Mouse (Mus musculus) myocyte (in vitro differentiated cells): ENCODE data around the gene Osbpl3. TPM values are rescaled to one million over a fixed set of nuclear protein-coding genes. Genes with fewer than 3 reads are reported as not detected.

Source experiments
- H3K27me3 ChIP-seq: one replicate; pipeline ENCODE4 v1.6.1; 2011; ENCODE audit not compliant: control insufficient read depth, insufficient read depth, insufficient read length
- H3K36me3 ChIP-seq: one replicate; pipeline ENCODE4 v1.6.1; 2011; ENCODE audit not compliant: control insufficient read depth, insufficient read depth
- H3K4me2 ChIP-seq: one replicate; pipeline ENCODE4 v1.6.1; 2011; ENCODE audit warnings: low read depth, control low read depth
- H3K4me3 ChIP-seq: one replicate; pipeline ENCODE4 v1.5.1; 2011; ENCODE audit warnings: mild to moderate bottlenecking, control low read depth, moderate library complexity
- H3K79me2 ChIP-seq: one replicate; pipeline ENCODE4 v1.6.1; 2011; ENCODE audit not compliant: control insufficient read depth, insufficient read depth
- H3ac ChIP-seq: one replicate; pipeline ENCODE4 v1.6.1; 2011; ENCODE audit not compliant: control insufficient read depth, insufficient read length
- CEBPB ChIP-seq: IDR thresholded peaks from 2 replicates; pipeline ENCODE4 v1.6.1; 2011; ENCODE audit warnings: mild to moderate bottlenecking, moderate library complexity; ENCODE audit not compliant: poor library complexity, insufficient read depth, severe bottlenecking
- E2F4 ChIP-seq: IDR thresholded peaks from one replicate; pipeline ENCODE4 v1.6.1; 2011; ENCODE audit warnings: mild to moderate bottlenecking, control low read depth, moderate library complexity; ENCODE audit not compliant: insufficient read depth
- MAX ChIP-seq: IDR thresholded peaks from one replicate; pipeline ENCODE4 v1.6.1; 2011; ENCODE audit warnings: low read depth, mild to moderate bottlenecking, control low read depth
- MYOD1 ChIP-seq, 3 experiments: IDR thresholded peaks; one replicate each; pipeline ENCODE4 v1.6.1; 2011; ENCODE audit warnings: control low read depth in 2 of 3, low read depth in 2 of 3, mild to moderate bottlenecking in 2 of 3, moderate library complexity in 1 of 3; ENCODE audit not compliant: insufficient read length in 2 of 3, control insufficient read depth in 1 of 3
- MYOG ChIP-seq, 3 experiments: IDR thresholded peaks; one replicate each; pipeline ENCODE4 v1.6.1; 2011; ENCODE audit warnings: control low read depth in 2 of 3, low read depth in 2 of 3, mild to moderate bottlenecking in 2 of 3; ENCODE audit not compliant: insufficient read length in 2 of 3, control insufficient read depth in 1 of 3, insufficient read depth in 1 of 3
- POLR2A ChIP-seq: IDR thresholded peaks from one replicate; pipeline ENCODE4 v1.6.1; 2011; ENCODE audit warnings: low read depth, mild to moderate bottlenecking, control low read depth, moderate library complexity; ENCODE audit not compliant: insufficient read length
- POLR2AphosphoS2 ChIP-seq: IDR thresholded peaks from one replicate; pipeline ENCODE4 v1.6.1; 2011; ENCODE audit warnings: low read depth, control low read depth; ENCODE audit not compliant: insufficient read length
- REST ChIP-seq: IDR thresholded peaks from one replicate; pipeline ENCODE4 v1.6.1; 2011; ENCODE audit warnings: mild to moderate bottlenecking, control low read depth, moderate library complexity; ENCODE audit not compliant: insufficient read depth, insufficient read length
- SRF ChIP-seq: IDR thresholded peaks from one replicate; pipeline ENCODE4 v1.6.1; 2011; ENCODE audit warnings: low read depth; ENCODE audit not compliant: control insufficient read depth, insufficient read length
- TCF12 ChIP-seq: IDR thresholded peaks from one replicate; pipeline ENCODE4 v1.6.1; 2011; ENCODE audit warnings: mild to moderate bottlenecking, control low read depth; ENCODE audit not compliant: poor library complexity, insufficient read depth, severe bottlenecking
- TCF3 ChIP-seq: IDR thresholded peaks from one replicate; pipeline ENCODE4 v1.6.1; 2011; ENCODE audit warnings: low read depth, control low read depth; ENCODE audit not compliant: insufficient read length
- USF1 ChIP-seq: IDR thresholded peaks from one replicate; pipeline ENCODE4 v1.6.1; 2011; ENCODE audit warnings: low read depth, mild to moderate bottlenecking, control low read depth, moderate library complexity
- polyA plus RNA-seq: library from polyadenylated mRNA; unstranded; fragments of >200 nt; fragmentation: generic; extraction: Trizol; gene quantifications from one replicate; pipeline ENCODE4 v1.2.1, GENCODE M21; 2012; ENCODE audit warnings: missing spikeins

Gene Osbpl3
- polyA plus RNA-seq, 1 experiment, result 8.9 TPM

DNA sequence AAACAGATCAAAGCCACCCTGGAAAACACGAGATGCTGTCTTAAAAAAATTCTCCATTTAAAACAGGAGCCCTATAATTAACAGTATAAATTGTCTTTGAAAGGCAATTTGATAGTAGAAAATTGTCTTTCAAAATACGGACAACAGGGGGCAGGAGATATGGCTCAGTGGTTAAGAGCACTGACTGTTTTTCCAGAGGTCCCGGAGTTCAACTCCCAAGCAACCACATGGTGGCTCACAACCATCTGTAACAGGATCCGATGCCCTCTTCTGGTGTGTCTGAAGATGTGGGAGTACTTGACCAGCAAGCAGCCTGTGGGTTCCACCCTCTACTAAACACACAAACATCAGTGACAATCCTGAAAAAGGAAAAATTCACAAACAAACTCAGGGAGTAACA, 69.5 kb downstream of the Osbpl3 start:
- no peak overlapping the region for H3K4me3 ChIP-seq
- TF ChIP-seq POLR2AphosphoS2 (no peak), E2F4 (no peak), MYOD1 (IDR thresholded peaks at IDR 0.05; ENCODE audit: control insufficient read depth in 1 of 3, insufficient read length in 2 of 3, low read depth in 2 of 3) (no peak), USF1 (no peak), MAX (no peak), REST (no peak), POLR2A (no peak), TCF3 (no peak), SRF (no peak), MYOG (IDR thresholded peaks at IDR 0.05; ENCODE audit: control insufficient read depth in 1 of 3, insufficient read depth in 1 of 3, insufficient read length in 2 of 3, low read depth in 2 of 3) (no peak), CEBPB (no peak), TCF12 (no peak)
- H3K4me2 ChIP-seq, result no peak overlapping the region
- no peaks in the 10 kb centered on the region for H3K36me3 ChIP-seq
- H3ac ChIP-seq, result no peak overlapping the region
- no peaks in the 10 kb centered on the region for H3K27me3 ChIP-seq
- no peaks in the 10 kb centered on the region for H3K79me2 ChIP-seq

DNA sequence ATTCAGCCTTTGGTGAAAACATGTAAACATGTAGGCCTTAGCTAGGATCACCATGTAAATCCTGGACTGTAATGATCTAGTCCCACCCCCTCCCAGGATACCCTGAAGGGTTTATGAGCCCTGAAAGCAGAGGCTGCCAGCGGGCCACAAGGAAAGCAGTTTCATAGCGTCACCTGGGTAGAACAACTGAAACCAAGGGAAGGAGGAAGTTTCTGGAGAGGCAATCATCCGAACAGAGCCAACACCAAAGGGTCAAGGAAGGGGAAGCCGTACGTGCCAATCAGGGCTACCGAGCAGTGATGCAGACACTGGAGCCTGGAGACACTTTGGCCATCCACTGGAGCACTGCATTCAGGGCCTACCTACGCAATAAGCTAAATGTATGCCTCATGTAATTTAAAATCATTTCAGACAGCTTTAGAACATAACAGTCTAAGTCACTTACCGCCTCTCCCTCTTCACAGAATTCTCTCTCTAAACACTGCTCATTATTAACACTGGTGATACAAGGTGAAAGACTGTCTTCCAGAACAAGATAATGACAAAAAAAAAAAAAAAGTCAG, 70.5 kb downstream of the Osbpl3 start:
- H3K79me2 ChIP-seq, result no peaks in the 10 kb centered on the region
- no peak overlapping the region for H3K4me3 ChIP-seq
- H3K4me2 ChIP-seq, result no peak overlapping the region
- no peak overlapping the region for H3ac ChIP-seq
- no peaks in the 10 kb centered on the region for H3K27me3 ChIP-seq
- TF ChIP-seq REST (no peak), POLR2A (no peak), TCF3 (no peak), USF1 (no peak), POLR2AphosphoS2 (no peak), MYOD1 (IDR thresholded peaks at IDR 0.05; ENCODE audit: control insufficient read depth in 1 of 3, insufficient read length in 2 of 3, low read depth in 2 of 3) (no peak), SRF (no peak), E2F4 (no peak), TCF12 (no peak), MAX (no peak), CEBPB (no peak), MYOG (IDR thresholded peaks at IDR 0.05; ENCODE audit: control insufficient read depth in 1 of 3, insufficient read depth in 1 of 3, insufficient read length in 2 of 3, low read depth in 2 of 3) (no peak)
- no peaks in the 10 kb centered on the region for H3K36me3 ChIP-seq

DNA sequence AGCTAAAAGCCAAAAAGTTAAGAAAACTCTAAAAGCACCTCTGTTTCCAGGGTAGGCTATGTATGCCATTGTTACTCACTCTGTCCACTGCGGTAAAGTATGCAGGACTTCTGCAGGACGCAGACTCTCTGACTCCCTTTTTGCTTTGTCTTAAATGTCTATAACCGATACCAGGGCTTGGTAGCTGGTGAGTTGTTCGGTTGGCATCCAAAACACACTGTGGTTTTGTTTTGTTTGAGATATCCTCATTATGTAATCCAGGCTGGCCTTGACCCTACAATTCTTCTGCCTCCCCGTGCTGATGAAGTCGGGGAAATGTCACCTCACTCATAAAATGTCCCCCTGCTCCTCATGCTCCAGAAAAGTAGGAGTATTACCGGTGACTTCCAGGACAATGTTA, 73.3 kb downstream of the Osbpl3 start:
- H3K79me2 ChIP-seq, result no peaks in the 10 kb centered on the region
- peak overlapping the region; percentile 11 for H3K4me3 ChIP-seq
- TF ChIP-seq REST (no peak), MYOG (IDR thresholded peaks at IDR 0.05; ENCODE audit: control insufficient read depth in 1 of 3, insufficient read depth in 1 of 3, insufficient read length in 2 of 3, low read depth in 2 of 3) (no peak), CEBPB (0 out of 2 replicates have a peak, but pooled peaks have one; percentile 13), MAX (no peak)
- no peaks in the 10 kb centered on the region for H3K36me3 ChIP-seq
- H3K4me2 ChIP-seq, result peak overlapping the region; percentile 82
- H3ac ChIP-seq, result no peak overlapping the region
- no peaks in the 10 kb centered on the region for H3K27me3 ChIP-seq

DNA sequence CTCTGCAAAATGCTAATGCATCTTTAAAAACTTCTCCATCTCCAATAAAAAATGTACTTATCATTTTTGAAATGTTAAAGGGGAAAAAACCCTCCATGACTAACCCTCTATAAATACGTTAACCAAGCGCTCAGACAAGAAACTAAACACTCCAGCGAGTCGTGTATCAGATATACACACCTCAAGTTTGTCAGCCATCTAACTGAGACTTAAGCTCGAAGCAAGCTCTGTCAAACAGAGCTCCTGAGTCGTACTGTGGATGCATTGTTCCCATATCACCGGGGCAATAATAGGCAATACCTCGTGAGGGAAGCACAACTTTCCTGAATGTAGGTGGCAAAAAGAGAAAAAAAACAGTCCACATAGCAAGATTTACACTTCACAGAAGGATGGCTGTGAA, 73.8 kb downstream of the Osbpl3 start:
- peak overlapping the region; percentile 82 for H3K4me2 ChIP-seq
- no peaks in the 10 kb centered on the region for H3K27me3 ChIP-seq
- peak overlapping the region; percentile 11 for H3K4me3 ChIP-seq
- TF ChIP-seq REST, result no peak
- no peak for TF ChIP-seq MYOG (IDR thresholded peaks at IDR 0.05; ENCODE audit: control insufficient read depth in 1 of 3, insufficient read depth in 1 of 3, insufficient read length in 2 of 3, low read depth in 2 of 3)
- no peaks in the 10 kb centered on the region for H3K36me3 ChIP-seq
- no peak overlapping the region for H3ac ChIP-seq
- H3K79me2 ChIP-seq, result no peaks in the 10 kb centered on the region

DNA sequence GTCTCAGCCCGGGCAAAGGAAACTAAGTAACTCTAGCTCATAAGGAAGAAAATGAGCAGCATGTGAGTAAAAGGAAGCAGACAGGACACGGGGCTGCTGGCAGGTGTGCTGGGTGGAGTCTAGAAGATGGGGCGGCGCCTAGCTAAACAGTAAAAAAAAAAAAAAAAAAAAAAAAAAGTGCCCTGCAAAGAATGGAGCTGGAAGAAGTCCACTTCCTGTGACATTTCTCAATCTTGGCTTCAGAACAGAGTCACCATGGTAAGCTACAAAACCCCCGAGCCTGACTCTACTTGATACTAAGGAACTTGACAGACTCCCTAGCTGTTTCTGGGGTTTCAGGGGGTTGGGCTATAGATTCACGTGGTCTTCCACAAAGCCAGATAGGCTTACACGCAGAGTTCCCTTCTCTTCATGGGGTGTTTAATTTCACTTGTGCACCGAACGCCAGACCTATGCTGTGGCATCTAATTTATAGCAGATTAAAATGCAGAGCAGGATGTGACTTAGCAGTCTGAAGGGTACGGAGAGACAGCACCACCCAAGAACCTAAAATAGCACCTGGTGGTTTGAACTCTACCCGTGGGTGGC, 74.4 kb downstream of the Osbpl3 start:
- no peaks in the 10 kb centered on the region for H3K36me3 ChIP-seq
- no peak overlapping the region for H3ac ChIP-seq
- peak overlapping the region; percentile 82 for H3K4me2 ChIP-seq
- H3K79me2 ChIP-seq, result no peaks in the 10 kb centered on the region
- H3K4me3 ChIP-seq, result peak overlapping the region; percentile 11
- peak in 1 of 3 experiments; percentile 49 for TF ChIP-seq MYOD1 (IDR thresholded peaks at IDR 0.05; ENCODE audit: control insufficient read depth in 1 of 3, insufficient read length in 2 of 3, low read depth in 2 of 3)
- TF ChIP-seq TCF3, result no peak
- peak; percentile 64 for TF ChIP-seq USF1
- no peaks in the 10 kb centered on the region for H3K27me3 ChIP-seq
